Mouse (Mus musculus) induced T-regulatory cell, adult 2 months (primary cell): ENCODE data around the gene Stra6l.

Experiments
- DNase-seq: peaks from one replicate; pipeline ENCODE4 v3.0.0-alpha.2; 2012; ENCODE audit warnings: low read depth

Gene Stra6l

DNA sequence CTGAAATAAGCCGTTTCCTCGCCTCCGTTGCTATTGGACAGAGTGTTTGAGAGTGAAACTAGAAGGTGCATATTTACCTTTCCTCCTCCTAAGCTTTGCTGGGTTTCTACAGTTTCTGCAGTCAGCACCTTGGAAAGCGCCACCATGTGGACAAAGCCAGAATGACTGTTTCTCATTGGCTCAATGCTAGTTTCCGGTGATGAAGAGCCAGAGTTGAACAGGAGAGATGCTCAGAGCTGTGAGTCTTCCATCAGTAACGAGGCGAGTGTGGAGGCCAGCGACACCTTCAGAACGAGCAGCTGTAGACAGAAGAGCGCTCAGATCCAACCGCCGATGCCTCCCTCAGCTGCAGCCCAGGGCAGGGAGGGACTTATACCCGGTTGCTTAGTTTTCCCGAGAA, 4.1 kb upstream of the Stra6l start:
- peak; percentile 72 for DNase-seq

DNA sequence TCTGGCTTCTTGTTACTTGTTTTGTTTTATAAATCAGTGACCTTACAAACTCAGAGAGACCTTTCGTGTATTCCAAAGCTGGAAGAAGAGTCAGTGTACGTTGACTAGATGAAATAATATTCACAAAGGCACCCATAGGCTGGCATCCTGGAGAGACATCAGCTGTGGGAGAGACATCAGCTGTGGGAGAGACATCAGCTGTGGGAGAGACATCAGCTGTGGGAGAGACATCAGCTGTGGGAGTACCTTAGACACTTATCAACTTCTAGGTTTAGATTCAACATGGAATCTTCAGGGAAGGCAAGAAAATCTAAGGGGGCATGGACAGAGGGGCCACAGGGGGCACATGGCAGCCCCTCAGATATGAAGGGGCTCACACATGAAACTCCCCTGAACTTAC, 2.2 kb upstream of the Stra6l start:
- DNase-seq: no peak

DNA sequence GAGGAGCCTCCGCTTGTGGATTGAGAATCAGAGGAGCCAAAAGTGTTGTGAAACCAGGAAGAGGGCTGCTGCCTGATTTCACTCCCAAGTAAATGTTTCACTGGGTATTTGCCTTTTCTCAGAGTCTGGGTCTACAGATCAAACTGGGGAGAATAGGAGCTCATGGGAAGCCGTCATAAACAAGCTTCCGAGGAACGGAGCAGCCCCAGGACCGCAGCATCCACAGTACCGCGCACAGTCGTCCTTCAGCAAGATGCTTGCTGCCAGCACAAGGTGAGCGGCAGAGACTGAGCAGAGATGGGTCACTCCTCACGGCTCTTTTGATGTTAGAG, 327 bp downstream of the Stra6l start:
- DNase-seq: no peak

DNA sequence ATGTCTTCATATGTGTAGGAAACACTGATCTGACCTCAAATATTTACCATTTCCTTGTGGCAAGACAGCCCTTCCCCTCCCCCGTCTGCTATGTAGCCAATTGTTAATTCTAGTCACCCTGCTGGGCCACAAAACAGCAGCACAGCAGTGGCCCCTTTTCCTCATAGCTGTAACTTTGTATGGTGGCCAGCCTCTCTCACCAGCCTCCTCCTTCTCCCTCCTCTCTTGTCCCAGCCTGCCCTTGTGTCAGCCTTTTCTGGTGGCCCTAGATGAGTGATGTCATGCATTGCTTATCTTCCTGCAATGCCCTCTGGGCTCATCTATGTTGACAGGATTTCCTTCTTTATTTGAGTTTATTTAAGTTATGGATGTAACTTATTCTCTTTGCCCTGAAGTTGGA, 955 bp downstream of the Stra6l start:
- DNase-seq: no peak

DNA sequence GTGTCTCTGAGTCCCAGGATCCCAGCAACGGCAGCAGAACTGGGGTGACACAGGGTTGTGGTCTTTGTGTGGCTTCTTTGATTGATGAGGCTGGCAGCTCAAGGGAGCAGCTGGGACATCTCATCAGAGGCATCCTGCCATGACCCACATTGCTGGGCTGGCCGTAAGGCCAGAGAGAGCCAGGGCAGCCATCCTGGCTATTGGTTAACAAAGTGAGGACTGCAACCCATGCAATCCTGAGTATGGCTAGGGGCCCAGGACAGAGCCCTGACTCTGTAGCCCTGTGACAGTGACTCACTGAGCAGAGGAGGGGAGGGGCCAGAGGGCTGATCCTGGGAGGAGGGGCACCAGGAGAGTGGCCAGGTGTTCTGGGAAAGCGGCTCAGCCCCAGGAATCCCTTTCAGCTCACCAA, 3.2 kb downstream of the Stra6l start:
- DNase-seq: no peak

DNA sequence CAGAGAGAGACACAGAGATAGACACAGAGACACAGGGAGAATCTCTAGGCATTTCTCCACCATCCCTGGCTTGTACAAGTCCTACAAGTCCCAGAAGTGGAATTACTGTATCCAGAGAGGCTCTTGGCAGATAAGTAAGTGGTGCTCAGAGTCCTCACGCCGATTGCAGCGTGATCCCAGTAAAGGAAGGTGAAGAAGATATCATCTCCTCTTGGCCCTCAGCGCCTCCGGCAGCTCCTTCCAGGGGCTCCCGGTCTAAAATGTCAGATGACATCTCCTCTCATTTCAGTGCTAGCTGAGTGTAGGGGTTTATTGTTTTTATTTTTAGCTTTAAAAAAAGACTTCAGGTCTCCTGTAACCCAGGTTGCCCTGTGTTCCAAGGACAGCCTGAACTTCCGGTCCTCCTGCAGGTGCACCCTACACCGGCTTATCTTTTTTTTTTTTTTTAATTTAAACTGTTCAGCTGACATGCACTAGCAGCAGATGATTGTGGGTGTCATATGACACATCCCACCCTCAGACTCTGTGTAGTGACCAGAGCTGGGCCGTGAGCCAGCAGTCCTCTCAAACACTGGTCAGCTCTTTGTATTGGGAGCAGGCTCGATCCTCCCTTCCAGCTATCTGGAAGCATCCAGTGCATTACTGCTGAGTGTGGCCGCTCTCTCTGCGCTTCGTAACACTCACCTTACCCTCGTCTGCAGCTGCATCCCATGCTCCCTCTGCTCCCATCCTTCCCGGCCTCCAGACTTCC, 5.2 kb downstream of the Stra6l start:
- DNase-seq: no peak

DNA sequence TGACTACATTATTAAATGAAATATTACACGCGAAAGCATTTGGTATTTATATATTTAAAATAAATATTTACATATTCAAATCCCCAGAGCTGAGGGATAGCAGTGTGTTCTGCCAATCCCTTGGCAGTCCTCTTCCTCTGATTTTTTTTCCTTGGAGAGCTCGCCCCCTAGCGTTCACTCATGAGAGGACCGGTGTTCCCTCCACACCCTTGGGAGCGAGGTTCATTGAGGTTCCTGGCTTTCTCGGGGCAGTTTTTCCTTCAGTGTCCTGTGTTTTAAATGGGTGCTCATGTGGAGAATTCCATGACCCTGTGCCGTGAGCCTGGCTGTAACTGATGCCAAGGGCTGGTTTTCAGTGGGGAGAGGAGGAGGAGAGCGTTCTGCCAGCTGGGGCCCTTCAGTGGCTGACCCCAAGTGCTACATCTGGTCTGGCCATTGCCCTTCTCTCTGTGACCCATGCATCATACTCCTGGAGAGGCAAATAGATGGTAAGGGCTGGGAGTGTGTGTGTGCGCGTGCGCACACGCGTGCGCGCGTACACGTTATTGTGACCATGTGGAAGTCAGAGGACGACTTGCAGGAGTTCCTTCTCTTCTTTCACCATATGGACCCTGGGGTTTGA, 7.5 kb downstream of the Stra6l start:
- DNase-seq: peak; percentile 55

DNA sequence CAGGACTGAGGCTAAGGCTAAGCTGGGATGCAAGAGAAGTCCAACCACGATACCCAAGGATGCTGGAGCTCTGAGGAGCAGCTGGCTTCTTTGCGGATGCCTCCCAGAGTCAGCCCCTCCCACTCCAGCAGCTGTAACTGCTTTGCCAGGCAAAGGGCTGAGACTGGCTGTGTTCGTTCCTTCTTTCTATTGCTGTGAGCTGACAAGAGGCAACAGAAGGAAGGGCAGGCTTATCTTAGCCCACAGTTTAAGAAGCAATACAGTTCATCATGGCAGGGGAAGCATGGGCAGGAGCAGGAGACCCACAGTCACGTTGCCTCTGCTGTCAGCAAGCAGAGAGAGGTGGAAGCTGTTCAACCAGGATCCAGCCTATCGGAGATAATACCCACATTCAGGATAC, 12.7 kb downstream of the Stra6l start:
- DNase-seq: no peak

DNA sequence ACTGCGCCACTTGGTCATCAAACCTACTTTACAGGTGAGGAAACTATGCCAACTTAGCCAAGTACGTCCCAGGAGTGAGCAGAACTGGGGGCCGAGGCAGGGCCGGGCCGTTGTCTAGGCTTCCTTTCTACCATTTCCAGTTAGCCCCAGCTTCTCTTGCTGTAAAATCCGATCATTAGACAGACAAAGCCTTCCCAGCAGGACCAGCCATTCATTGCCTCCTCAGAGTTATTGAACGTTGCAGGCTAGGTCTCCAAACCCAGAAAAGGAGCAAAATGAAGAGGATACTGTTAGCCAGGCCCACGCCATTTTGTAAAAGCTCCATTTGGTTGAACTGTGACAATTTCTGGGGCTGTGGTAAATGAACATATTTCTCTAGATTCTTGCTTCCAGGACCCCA, 19.0 kb downstream of the Stra6l start:
- DNase-seq: no peak

DNA sequence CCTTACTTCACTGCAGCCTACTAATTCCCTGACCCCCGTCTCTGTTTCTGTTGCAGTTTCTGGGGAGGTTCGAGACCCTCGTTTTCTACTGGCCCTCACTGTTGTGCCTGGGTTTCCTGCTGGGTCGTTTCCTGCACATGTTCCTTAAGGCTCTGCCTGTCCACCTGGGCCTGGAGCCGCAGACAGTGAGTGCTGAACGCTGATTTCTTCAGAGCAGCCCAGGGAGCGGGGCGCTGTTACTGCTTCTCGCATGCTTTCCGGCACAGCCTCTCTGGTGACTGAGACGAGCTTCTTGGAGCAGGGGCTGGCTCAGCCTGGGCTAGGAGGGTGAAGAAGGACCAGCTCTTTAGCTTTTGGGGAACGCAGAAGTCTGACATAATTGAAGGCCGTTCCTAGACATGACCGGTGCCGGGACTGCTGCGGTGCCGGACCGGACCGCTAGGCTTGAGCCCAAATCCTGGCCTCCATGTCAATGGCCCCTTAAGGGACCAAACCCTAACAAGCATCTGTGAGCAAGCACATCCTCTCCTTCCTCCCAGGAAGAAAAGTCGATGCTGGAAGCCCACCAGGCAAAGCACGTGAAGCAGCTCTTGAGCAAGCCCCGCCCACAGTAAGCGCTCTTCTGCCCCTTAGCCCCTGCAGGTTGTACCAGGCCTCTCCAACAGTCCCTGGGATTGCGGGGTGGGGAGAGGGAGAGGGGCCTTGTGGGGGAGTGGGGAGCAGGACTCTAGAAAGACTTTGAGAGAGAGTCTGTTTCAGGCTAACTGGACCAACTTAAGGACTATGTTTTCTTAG, 20.8 kb downstream of the Stra6l start:
- DNase-seq: no peak

DNA sequence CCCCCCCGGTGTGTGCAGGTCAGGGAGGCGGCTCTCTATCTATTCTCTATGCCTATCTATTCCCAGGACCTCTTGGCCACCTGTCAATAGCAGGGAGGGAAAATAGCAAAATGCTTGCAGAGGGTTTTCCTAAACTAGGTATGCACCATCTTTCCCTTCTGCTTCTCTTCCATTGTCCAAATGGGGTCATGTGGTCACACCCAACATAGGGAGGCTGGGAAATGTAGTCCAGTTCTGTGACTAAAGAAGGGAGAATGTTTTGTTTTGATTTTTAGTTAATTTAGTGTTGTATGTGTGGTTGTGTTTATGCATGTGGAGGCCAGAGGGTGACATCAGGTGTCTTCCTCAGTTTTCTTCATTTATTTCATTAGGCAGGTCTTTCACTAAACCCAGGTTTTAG, 23.7 kb downstream of the Stra6l start:
- no peak for DNase-seq

DNA sequence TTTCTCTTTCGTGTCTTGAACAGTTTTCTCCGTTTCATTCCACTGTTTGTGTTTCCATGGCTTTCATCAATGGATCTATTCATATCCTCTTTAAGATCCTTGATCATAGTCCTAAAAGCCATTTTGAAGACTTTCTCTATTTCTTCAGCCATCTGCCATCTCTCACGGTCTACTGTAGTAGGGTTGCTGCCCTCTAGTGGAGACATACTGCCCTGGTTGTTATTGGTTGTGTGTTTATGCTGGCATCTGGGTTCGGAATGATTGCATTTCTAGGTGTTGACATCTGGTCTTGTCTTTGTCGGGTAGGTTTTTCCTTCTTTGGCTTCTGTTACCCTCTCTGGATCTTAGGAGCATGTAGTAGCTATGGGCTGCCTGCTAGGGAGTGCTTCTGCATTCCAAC, 30.5 kb downstream of the Stra6l start:
- DNase-seq: peak; percentile 63

DNA sequence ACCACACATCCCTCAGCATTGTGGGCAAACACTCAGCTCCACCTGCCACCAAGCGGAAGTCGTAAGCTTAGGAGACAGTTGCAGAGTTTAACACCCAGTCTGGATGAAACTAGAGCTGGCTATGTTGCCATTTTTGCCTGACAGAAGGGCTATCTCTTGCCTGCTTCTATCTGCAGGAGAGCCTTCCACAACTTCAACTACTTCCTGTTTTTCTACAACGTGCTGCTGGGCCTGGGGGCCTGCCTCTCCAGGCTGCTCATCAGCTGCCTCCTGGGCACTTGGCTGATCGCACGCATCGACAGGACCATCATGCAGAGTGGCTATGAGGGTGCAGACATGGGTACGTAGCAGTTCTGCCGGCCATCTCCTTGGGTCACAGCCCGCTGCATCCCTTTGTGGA, 34.1 kb downstream of the Stra6l start:
- DNase-seq: no peak

DNA sequence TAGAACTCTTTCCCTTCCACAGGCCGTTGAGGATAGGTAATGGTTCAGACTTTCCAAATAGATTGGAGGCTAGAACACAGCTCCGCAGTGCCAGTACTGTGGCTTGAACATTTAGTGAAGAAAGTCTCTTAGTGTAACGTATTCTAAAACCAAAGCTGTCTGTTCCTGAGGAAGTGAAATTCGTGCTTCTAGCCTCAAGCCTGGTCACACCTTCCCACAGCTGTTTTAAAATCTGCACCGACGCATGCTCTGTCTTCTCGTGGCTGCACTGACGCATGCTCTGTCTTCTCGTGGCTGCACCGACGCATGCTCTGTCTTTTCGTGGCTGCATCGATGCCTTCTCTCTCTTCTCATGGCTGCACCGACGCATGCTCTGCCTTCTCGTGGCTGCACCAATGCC, 34.8 kb downstream of the Stra6l start:
- no peak for DNase-seq

DNA sequence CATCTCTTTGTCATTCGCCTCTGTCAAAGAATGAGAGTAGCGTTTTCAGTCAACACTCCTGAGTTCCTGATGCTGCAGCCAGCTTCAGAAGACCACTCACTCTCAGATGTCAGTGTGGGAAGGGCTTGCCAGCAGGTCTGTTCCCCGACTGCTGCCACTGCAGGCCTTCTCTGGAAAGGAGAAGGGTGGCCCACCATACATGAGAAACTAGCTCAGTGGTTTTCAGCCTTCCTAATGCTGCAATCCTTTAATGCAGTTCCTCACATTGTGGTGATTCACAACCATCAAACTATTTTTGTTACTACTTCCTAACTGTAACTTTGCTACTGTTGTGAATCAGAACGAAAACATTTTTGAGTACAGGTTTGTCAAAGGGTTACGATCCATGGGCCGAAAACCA, 41.0 kb downstream of the Stra6l start:
- peak; percentile 6 for DNase-seq

DNA sequence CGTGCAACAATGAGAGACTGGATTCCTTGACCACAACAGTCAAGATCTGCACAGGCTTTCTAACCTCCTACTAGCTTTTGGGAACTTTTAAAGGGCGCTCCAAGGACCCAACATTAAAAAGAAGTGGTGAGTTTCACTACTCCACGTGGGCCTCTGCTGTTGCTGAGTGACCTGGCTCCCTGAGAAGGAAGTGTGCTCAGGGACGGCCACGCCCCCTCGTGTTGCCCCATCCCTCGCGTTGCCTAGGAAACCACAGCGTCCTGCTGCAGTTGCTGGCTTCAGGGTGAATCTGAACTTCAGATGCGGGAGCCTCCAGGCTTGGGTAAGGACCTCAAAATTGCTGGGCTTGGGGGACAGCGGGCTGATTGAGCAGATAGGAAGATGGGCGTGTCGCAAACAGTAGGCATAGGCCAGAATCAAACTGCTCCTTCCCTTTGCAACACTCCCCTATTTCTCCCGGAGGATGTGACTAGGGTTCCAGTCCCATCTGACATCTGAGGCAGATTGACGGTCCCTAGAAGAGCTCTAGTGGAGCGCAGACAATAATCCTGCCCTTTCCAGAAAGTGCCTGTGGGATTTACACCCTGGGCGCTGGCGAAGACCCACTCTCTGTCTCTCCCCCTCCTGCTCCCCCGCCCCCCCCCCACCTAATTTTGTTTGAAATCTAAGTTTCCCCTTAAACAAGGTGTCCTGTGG, 41.8 kb downstream of the Stra6l start, which contains the start of gene Ccdc180:
TSS of gene Ccdc180 (plus strand) at position 238 of the 696 bp plus-strand sequence.
- DNase-seq: peak; percentile 81

DNA sequence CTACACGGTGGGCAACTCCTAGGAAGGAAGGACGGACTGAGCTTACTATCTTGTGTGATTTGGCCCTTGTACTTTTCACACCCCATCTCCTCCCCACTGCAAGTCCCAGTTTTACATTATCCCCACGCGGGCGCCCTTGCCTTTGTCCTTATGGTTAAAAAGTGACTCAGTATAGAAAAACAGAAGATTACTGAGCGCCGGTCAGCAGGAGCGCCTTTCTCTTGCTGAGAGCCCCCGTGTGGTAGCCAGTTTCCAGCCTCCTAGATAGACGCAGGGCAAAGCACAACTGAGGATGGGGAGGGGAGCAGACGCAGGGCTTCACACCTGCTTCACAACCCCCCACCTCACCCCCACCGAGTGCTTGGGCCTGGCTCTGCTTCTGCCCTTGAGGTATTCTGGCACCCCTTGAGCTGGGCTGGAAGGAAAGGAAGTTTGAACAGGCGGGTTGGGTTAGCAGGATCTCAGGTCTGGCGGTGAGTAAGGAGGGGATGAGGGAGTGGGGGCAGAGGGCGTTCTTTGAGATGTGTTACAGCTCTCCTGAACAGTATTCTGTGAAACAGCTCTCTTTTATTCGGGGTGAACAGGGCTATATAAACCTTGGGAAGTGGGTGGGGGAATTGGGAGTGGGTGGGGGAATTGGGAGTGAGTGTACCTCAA, 48.1 kb downstream of the Stra6l start:
- DNase-seq: no peak

DNA sequence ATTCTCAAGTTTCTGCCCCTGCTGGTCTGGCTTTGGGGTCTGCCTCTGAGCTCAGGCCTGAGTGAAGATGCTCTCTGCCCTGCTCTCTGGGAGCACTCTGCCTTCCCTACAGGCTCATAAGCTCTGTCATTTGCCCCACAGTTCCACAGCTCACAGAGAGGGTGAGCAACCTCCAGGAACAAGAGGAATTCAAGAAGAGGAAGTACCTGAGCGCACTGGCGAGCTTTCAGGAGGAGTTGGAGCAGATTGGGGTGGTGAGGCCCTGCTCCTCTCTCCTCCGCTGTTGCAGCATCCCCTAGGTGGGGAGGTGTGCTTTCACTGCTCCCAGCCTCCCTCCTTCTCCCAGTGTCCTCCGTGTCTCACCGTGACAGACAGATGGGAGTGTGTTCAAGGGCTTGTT, 49.9 kb downstream of the Stra6l start:
- DNase-seq: no peak

DNA sequence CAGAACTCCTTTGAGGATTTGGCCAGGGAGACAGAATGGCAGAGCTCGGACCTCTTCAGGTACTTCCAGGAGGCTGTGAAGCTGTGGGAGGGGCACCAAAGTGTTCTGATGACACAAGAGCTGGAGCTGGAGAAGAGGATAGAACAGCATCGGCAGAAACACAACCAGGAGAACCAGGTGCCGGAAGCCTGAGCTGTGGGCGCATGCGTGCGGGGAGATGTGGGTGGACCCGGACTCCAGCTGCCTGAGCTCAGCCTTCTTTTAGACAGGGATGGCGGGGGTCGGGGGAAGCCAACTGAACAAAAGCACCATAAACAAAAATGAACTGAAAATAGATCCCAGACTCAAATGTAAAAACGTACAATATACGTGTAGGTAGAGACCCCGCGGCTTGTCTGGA, 60.8 kb downstream of the Stra6l start:
- no peak for DNase-seq

DNA sequence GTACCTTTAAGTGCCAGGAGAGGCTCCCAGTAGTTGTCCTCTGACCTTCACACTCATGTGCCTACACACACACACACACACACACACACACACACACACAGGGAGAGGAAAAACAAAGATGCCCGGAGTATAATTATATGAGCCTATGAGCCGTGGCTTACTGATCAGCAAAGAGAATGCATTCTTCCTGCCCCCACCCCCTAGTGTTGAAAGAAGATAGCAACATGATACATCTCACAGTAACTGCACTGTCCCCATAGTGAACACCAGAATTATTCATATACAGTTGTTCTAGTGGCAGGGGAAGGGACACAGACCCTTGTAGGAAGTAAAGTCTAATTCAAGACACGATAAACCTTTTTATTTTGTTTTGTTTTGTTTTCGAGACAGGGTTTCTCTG, 61.5 kb downstream of the Stra6l start:
- no peak for DNase-seq

DNA sequence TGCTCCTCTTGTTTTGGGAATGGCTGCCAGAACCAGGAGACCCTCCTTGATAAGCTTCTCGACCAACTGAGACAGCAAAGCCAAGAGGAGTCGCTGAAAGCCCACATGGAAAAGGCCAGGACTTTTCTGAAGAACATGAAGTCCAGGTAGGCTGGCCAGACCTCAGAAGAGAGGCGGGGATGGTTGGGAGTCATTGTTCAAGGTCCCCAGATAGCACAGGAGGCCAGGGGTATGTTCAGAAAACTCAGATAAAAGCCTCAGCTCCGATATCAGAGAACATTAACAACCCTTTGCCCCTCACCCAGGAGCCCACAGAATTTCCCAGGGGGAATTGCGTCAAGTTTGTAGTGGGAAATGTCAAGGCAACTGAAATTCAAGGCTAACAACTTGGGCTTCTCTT, 62.8 kb downstream of the Stra6l start:
- DNase-seq: no peak

DNA sequence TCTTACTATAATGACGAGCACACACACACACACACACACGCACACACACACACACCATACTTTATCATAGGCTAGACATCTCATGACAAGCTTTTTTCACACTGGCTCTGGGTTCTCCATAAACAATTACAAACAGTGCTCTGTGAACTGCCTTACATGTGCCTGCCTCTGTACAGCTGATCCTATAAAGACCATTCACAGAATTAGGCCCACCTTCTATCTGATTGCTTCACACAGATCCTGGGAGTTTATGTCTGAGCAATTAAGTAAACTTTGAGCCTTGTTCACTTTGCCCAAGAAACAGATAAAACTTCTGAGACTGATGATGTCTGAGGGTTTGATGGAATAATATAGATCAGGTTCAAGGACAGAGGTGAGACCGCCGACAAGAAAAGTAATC, 63.4 kb downstream of the Stra6l start:
- no peak for DNase-seq
